Mouse (Mus musculus) stomach, embryonic 14.5 days (tissue): ENCODE results near the gene Ttc41. TPM values are rescaled to one million over a fixed set of nuclear protein-coding genes. Genes with fewer than 3 reads are reported as not detected.

ENCODE experiments used
- microRNA-seq: library from miRNA; unstranded; fragments of <30 nt; microRNA quantifications from one replicate; pipeline ENCODE4, GENCODE M21; 2016
- polyA plus RNA-seq: library from polyadenylated mRNA; unstranded; fragments of >200 nt; fragmentation: Nextera tagmentation; extraction: Ambion mirVana; gene quantifications from 2 replicates; pipeline ENCODE4 v1.2.1, GENCODE M21; 2014

Gene Ttc41
- polyA plus RNA-seq, 1 experiment from 2014 or later, result 1.8 TPM

Small RNAs within 50 kb of the gene (microRNA-seq; reads per million reads assigned to microRNA genes)
- gene Gm25745, result not detected

Other genes with a start within 250 kb of the Ttc41 start
- gene Syn3, start 206.9 kb upstream of the Ttc41 start, polyA plus RNA-seq, result 5.6 and 5.8 TPM in 2 replicates
- gene Hsp90b1, start 302 bp upstream of the Ttc41 start, polyA plus RNA-seq, result 437 and 516 TPM in 2 replicates
- gene Gm49358, start 58.2 kb downstream of the Ttc41 start, polyA plus RNA-seq, result 0.43 TPM in 1 of 2 replicates, not detected in the other
- gene Nt5dc3, start 73.2 kb downstream of the Ttc41 start, polyA plus RNA-seq, result 2.1 and 2.2 TPM in 2 replicates